Mouse (Mus musculus) neutrophil, adult 5-6 weeks (primary cell): ENCODE data around the gene Scai. TPM values are rescaled to one million over a fixed set of nuclear protein-coding genes. Genes with fewer than 3 reads are reported as not detected.

Source experiments
- ATAC-seq: fragments of 151-379, 151-347 bp; 2 replicates; pipeline ENCODE4 v1.8.0; 2017; ENCODE audit warnings: mild to moderate bottlenecking, moderate TSS enrichment; ENCODE audit not compliant: insufficient number of reproducible peaks, poor library complexity, low FRiP score, severe bottlenecking; ENCODE audit errors: extremely low read depth
- total RNA-seq: library from RNA; stranded (forward); fragments of 200-1000 nt; gene quantifications from 2 replicates; pipeline ENCODE4 v1.2.3, GENCODE M21; 2017

Gene Scai
- total RNA-seq, 1 experiment from 2014 or later = 26.9 TPM

- no peak for ATAC-seq
These were observed 150.3 kb downstream of the Scai start for GRCm38 (mm10) chr2:39040215-39040614.

GRCm38 (mm10) chr2:39031611-39032010, 158.9 kb downstream of the Scai start:
- ATAC-seq = no peak

DNA sequence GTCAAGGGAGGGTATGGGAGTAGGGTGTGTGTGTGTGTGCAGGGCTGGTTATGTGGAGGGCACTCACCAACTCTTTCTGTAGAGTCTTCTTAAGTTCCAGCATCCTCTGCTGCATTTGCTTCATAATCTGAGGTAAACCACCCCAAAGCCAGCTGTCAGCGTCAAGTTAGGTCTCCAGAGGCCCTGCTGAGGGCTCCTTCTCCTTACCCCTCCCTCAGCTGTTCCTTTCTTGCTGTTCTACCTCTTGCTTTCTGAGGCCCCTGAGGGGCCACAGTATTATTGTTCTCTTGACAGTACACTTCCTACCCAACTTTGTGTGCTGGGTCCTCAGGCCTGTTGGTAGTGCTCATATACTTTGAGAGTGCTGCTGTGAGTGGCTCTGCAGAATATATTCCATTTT, 170.5 kb downstream of the Scai start:
- ATAC-seq = no peak

DNA sequence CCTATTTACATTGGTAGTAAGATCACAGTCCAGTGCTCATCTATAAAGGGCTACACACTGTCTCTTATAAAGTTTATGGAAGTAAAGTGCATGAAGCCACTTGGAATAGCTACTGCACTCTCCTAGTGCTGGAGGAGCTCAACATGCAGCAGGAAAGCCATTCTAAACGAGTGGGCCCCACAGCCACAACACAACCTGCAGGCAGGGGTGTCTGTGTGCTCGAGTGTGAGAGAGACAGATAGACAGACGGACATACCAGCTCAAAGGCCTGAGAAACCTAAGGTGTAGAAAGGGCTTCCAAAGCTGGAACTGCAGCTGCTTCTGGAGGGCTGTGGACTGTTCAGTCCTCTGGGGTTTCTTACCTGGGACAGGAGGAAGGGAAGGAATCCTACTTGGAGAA, 174.0 kb downstream of the Scai start:
- no peak for ATAC-seq

Other genes with a start within 250 kb of the Scai start
- 0.61 and 1.4 TPM in 2 replicates for gene Wdr38, start 193.3 kb downstream of the Scai start, total RNA-seq
- gene Arpc5l, start 185.4 kb downstream of the Scai start, total RNA-seq = 126 and 127 TPM in 2 replicates
- 472 and 557 TPM in 2 replicates for gene Rpl35, start 185.1 kb downstream of the Scai start, total RNA-seq
- 41.7 and 42.6 TPM in 2 replicates for gene Golga1, start 125.2 kb downstream of the Scai start, total RNA-seq
- gene Ppp6c, start 35.7 kb upstream of the Scai start, total RNA-seq = 46.8 and 49.8 TPM in 2 replicates